Comparison of ENCODE assay signal across 8 mouse cellular contexts in genomic region chr2:30470143-30470946, GRCm38 (mm10). TPM values are rescaled to one million over a fixed set of nuclear protein-coding genes. Genes with fewer than 3 reads are reported as not detected.
A peak's percentile ranks its signal among the peaks of the same experiment; 100 is the strongest.
DNase-seq lines count a peak whose midpoint lies in the region; ATAC-seq lines count a peak whose summit lies in the region.

No protein-coding gene starts in this region.

- peaks cover 74% of the 10 kb centered on the region for H3K4me1 ChIP-seq in hindbrain, embryonic 10.5 days (replicated peaks)

- no peaks in the 10 kb centered on the region for H3K9me3 ChIP-seq in hindbrain, embryonic 10.5 days

- no peak for ATAC-seq in monocyte, adult 5-6 weeks (replicated peaks; ENCODE audit: insufficient number of reproducible peaks, low FRiP score, low TSS enrichment, poor library complexity, severe bottlenecking)

- DNase-seq in NIH3T3 (ENCODE audit: low read depth): peak; percentile 95
- peak; percentile 74 for DNase-seq in cerebellum, adult 8-10 months
- peak; percentile 85 for DNase-seq in forelimb bud, embryonic 11.5 days (ENCODE audit: low read depth, low spot score)
- DNase-seq in hindbrain, embryonic 10.5 days (ENCODE audit: low spot score): peak; percentile 82
- DNase-seq in layer of hippocampus, adult 9-11 months: peak; percentile 45
- DNase-seq in lung, postnatal 14 days: peak; percentile 77
- DNase-seq in right cerebral cortex, adult 2 months (ENCODE audit: low spot score in 2 of 2): peak; percentile 62 to 63

- H3K4me3 ChIP-seq in hindbrain, embryonic 10.5 days: peak overlapping the region; percentile 97

- H3K36me3 ChIP-seq in hindbrain, embryonic 10.5 days: no peaks in the 10 kb centered on the region

- H3K27ac ChIP-seq in hindbrain, embryonic 10.5 days: peak overlapping the region; percentile 99

- under 1% methylated on average over 46 of the region's 46 CpGs for WGBS in hindbrain, embryonic 10.5 days

- peaks cover 26% of the 10 kb centered on the region for H3K27me3 ChIP-seq in hindbrain, embryonic 10.5 days (ENCODE audit: insufficient read depth, poor library complexity, severe bottlenecking)

RNA-seq across cellular contexts. Expression of gene Ier5l, which starts 3.7 kb away (rescaled TPM):
- 3.1 and 3.3 TPM in 2 replicates for polyA plus RNA-seq in hindbrain, embryonic 10.5 days (2016; fragmentation: Nextera tagmentation; extraction: Ambion mirVana)
- 0.29 to 1.8 TPM (median 1.7 TPM) in 3 replicates for total RNA-seq in monocyte, adult 5-6 weeks (2017)

RNA-seq across cellular contexts. Expression of gene Ptpa, which starts 54.5 kb away (rescaled TPM):
- 149 and 151 TPM in 2 replicates for polyA plus RNA-seq in hindbrain, embryonic 10.5 days (2016; fragmentation: Nextera tagmentation; extraction: Ambion mirVana)
- 23.0 to 45.8 TPM (median 34.5 TPM) in 3 replicates for total RNA-seq in monocyte, adult 5-6 weeks (2017)

RNA-seq across cellular contexts. Expression of gene Crat, which starts 54.7 kb away (rescaled TPM):
- 22.4 and 26.7 TPM in 2 replicates for polyA plus RNA-seq in hindbrain, embryonic 10.5 days (2016; fragmentation: Nextera tagmentation; extraction: Ambion mirVana)
- total RNA-seq in monocyte, adult 5-6 weeks (2017): 5.1 to 16.4 TPM (median 6.8 TPM) in 3 replicates

Comparison
In these comparisons a context has a peak if more than half of its experiments do, and no peak if none do; other contexts are left out.
1. DNase-seq: peak in every context shown above with its lines; median percentile 95 in NIH3T3; 85 in forelimb bud, embryonic 11.5 days; 82 in hindbrain, embryonic 10.5 days; 77 in lung, postnatal 14 days; 74 in cerebellum, adult 8-10 months; 62 in right cerebral cortex, adult 2 months; 45 in layer of hippocampus, adult 9-11 months.